ENCODE assay signal across 19 mouse cellular contexts in the genomic region with DNA sequence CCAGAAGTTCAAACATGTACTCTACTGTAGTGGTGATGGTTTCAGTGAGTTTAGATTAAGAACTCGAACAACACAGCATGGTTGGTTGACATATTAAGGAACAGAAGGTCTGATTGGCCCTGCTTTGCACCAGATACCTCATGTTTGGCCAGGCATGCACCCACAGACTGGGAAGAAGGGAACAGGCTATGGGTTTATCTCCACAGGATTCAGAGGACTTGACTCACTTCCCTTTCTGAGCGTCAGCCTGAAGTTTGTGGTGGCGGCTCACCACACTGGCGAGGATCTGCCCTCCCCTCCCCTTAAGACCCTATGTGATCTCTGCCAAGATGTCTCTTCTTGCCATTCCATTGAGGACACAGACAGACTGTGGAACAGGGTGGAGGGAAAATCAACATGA.
DNase-seq lines count a peak whose midpoint lies in the region; ATAC-seq and TF ChIP-seq lines count a peak whose summit lies in the region.
"Had no signal": no experiment of that assay in that cellular context is flagged by ENCODE, and none has a peak within 500 bp of the region (broad histone marks: within the 10 kb centered on the region; RNA-seq: fewer than 3 reads in every experiment).

No protein-coding gene starts in this region.

- peak; percentile 56 for ATAC-seq in megakaryocyte, adult 5-6 weeks (ENCODE audit: poor library complexity, severe bottlenecking)
- ATAC-seq in midbrain, embryonic 13.5 days = no peak
- ATAC-seq: forebrain, embryonic 16.5 days; hindbrain, embryonic 16.5 days; inflammation-experienced regulatory T-cells, adult 6 months; intestine, postnatal 0 days had no signal

- no peaks in the 10 kb centered on the region for H3K4me1 ChIP-seq in midbrain, embryonic 13.5 days (replicated peaks)
- H3K4me1 ChIP-seq: heart, embryonic 12.5 days; hindbrain, embryonic 12.5 days had no signal

- H3K36me3 ChIP-seq in C2C12 (ENCODE audit: control insufficient read depth, insufficient read depth) = no peaks in the 10 kb centered on the region
- no peaks in the 10 kb centered on the region for H3K36me3 ChIP-seq in midbrain, embryonic 13.5 days
- H3K36me3 ChIP-seq: heart, embryonic 12.5 days; hindbrain, embryonic 12.5 days had no signal

- no peak overlapping the region for H3ac ChIP-seq in C2C12 (ENCODE audit: control insufficient read depth, insufficient read length, low read depth)

- no peaks in the 10 kb centered on the region for H3K9me3 ChIP-seq in midbrain, embryonic 13.5 days
- H3K9me3 ChIP-seq: heart, embryonic 12.5 days had no signal

- H3K27ac ChIP-seq in midbrain, embryonic 13.5 days = no peak overlapping the region
- H3K27ac ChIP-seq: hindbrain, embryonic 12.5 days had no signal

- H3K4me3 ChIP-seq in C2C12 (ENCODE audit: insufficient read depth, poor library complexity, severe bottlenecking) = no peak overlapping the region
- H3K4me3 ChIP-seq in midbrain, embryonic 13.5 days (replicated peaks) = no peak overlapping the region
- H3K4me3 ChIP-seq: erythroblast, embryonic 14.5 days; heart, embryonic 12.5 days; hindbrain, embryonic 12.5 days had no signal

- TF ChIP-seq CTCF in C2C12 (IDR thresholded peaks at IDR 0.05; ENCODE audit: control insufficient read depth, insufficient read depth, insufficient read length) = no peak

- no peaks in the 10 kb centered on the region for H3K79me3 ChIP-seq in C2C12 (ENCODE audit: low read depth)

- DNase-seq in c-Kit-positive CD71-negative TER-119-negative erythroid progenitor cells, embryonic 14.5 days (ENCODE audit: low read depth) = peak; percentile 6
- DNase-seq in lung, postnatal 14 days = no peak
- no peak for DNase-seq in spleen, postnatal 36 days (ENCODE audit: low spot score in 2 of 2)
- DNase-seq: adrenal gland, postnatal 10 days; cerebellum, adult 11-12 months; cerebellum, adult 9-10 months; cerebellum, postnatal 25 days; gastrocnemius, postnatal 14 days; heart, postnatal 36 days had no signal

- H3K27me3 ChIP-seq in C2C12 (ENCODE audit: control insufficient read depth, insufficient read depth, insufficient read length) = no peaks in the 10 kb centered on the region
- no peaks in the 10 kb centered on the region for H3K27me3 ChIP-seq in midbrain, embryonic 13.5 days
- H3K27me3 ChIP-seq: heart, embryonic 12.5 days; hindbrain, embryonic 12.5 days had no signal

- no peak overlapping the region for H3K4me2 ChIP-seq in midbrain, embryonic 13.5 days (replicated peaks)
- H3K4me2 ChIP-seq: heart, embryonic 12.5 days; hindbrain, embryonic 12.5 days had no signal

- no peak overlapping the region for H3K9ac ChIP-seq in midbrain, embryonic 13.5 days (replicated peaks)
- H3K9ac ChIP-seq: heart, embryonic 12.5 days; hindbrain, embryonic 12.5 days had no signal

- 89% methylated on average over 4 of the region's 4 CpGs for WGBS in midbrain, embryonic 13.5 days

- no peaks in the 10 kb centered on the region for H3K79me2 ChIP-seq in C2C12 (ENCODE audit: control insufficient read depth, insufficient read depth)

TF ChIP-seq in C2C12, 6 proteins besides CTCF, POLR2A, EP300 and RAD21:
- TF ChIP-seq USF1 (IDR thresholded peaks at IDR 0.05; ENCODE audit: low read depth) (no peak), CEBPB (IDR thresholded peaks at IDR 0.05; ENCODE audit: low read depth) (no peak), MAX (IDR thresholded peaks at IDR 0.05) (peak; percentile 69), MYOG (IDR thresholded peaks at IDR 0.05; ENCODE audit: control insufficient read depth, extremely low read depth, insufficient read length) (no peak), FOSL1 (IDR thresholded peaks at IDR 0.05; ENCODE audit: insufficient read depth, low read length, poor library complexity, severe bottlenecking) (no peak), MYOD1 (IDR thresholded peaks at IDR 0.05; ENCODE audit: control insufficient read depth, insufficient read length, low read depth) (peak; percentile 30)
